ENCODE assay signal across 18 mouse cellular contexts in genomic region chr17:71215241-71215839, GRCm38 (mm10). TPM values are rescaled to one million over a fixed set of nuclear protein-coding genes. Genes with fewer than 3 reads are reported as not detected.
A peak's percentile ranks its signal among the peaks of the same experiment; 100 is the strongest.
DNase-seq lines count a peak whose midpoint lies in the region; ATAC-seq and TF ChIP-seq lines count a peak whose summit lies in the region.
"Had no signal": no experiment of that assay in that cellular context is flagged by ENCODE, and none has a peak within 500 bp of the region (broad histone marks: within the 10 kb centered on the region; RNA-seq: fewer than 3 reads in every experiment).

No protein-coding gene starts in this region.

- no peak for TF ChIP-seq POLR2A in spleen, adult 2 months (IDR thresholded peaks at IDR 0.05; ENCODE audit: low read depth, low read length)

- no peak for TF ChIP-seq CTCF in spleen, adult 2 months (IDR thresholded peaks at IDR 0.05; ENCODE audit: extremely low read depth, insufficient read depth, insufficient read length, insufficient replicate concordance)
- no peak for TF ChIP-seq CTCF in midbrain, postnatal 0 days (IDR thresholded peaks at IDR 0.05)

- no peaks in the 10 kb centered on the region for H3K27me3 ChIP-seq in spleen, adult 2 months (ENCODE audit: control insufficient read depth, insufficient read depth, low read length)
- H3K27me3 ChIP-seq in liver, embryonic 16.5 days (ENCODE audit: control insufficient read depth, insufficient read depth, low read depth, low read length), result no peaks in the 10 kb centered on the region
- H3K27me3 ChIP-seq in intestine, embryonic 15.5 days (replicated peaks), result no peaks in the 10 kb centered on the region
- H3K27me3 ChIP-seq in midbrain, postnatal 0 days (ENCODE audit: insufficient read depth, low read length), result no peaks in the 10 kb centered on the region
- H3K27me3 ChIP-seq: neural tube, embryonic 13.5 days had no signal

- H3K27ac ChIP-seq in spleen, adult 2 months (ENCODE audit: insufficient read depth, low read length), result peak overlapping the region; percentile 86
- H3K27ac ChIP-seq in liver, embryonic 16.5 days (ENCODE audit: low read length), result peak overlapping the region; percentile 48; the same call in 1 of the 2 replicates
- no peak overlapping the region for H3K27ac ChIP-seq in intestine, embryonic 15.5 days
- H3K27ac ChIP-seq in midbrain, postnatal 0 days (ENCODE audit: low read depth, low read length), result no peak overlapping the region
- H3K27ac ChIP-seq: neural tube, embryonic 13.5 days had no signal

- 15% methylated on average over 2 of the region's 2 CpGs for WGBS in spleen, adult 2 months
- WGBS in liver, embryonic 16.5 days (ENCODE audit: insufficient replicate concordance), result 26% methylated on average over 2 of the region's 2 CpGs
- WGBS in intestine, embryonic 15.5 days, result 65% methylated on average over 2 of the region's 2 CpGs
- WGBS in midbrain, postnatal 0 days, result 77% methylated on average over 2 of the region's 2 CpGs

- H3K4me2 ChIP-seq in liver, embryonic 16.5 days (ENCODE audit: low read depth, low read length), result peak overlapping the region; percentile 59
- no peak overlapping the region for H3K4me2 ChIP-seq in intestine, embryonic 15.5 days (replicated peaks)
- no peak overlapping the region for H3K4me2 ChIP-seq in midbrain, postnatal 0 days (ENCODE audit: low read depth, low read length, poor library complexity, severe bottlenecking)
- H3K4me2 ChIP-seq: neural tube, embryonic 13.5 days had no signal

- no peaks in the 10 kb centered on the region for H3K9me3 ChIP-seq in liver, embryonic 16.5 days (replicated peaks; ENCODE audit: control insufficient read depth, low read length)
- no peaks in the 10 kb centered on the region for H3K9me3 ChIP-seq in intestine, embryonic 15.5 days
- H3K9me3 ChIP-seq in midbrain, postnatal 0 days (ENCODE audit: low read length), result no peaks in the 10 kb centered on the region
- H3K9me3 ChIP-seq: neural tube, embryonic 13.5 days had no signal

- 0 out of 2 replicates have a peak, but pooled peaks have one; percentile 17 for ATAC-seq in erythroblast, adult 5-6 weeks (replicated peaks; ENCODE audit: low FRiP score, poor library complexity, severe bottlenecking)
- ATAC-seq in liver, embryonic 16.5 days (ENCODE audit: low read depth), result no peak
- no peak for ATAC-seq in intestine, embryonic 15.5 days
- ATAC-seq in midbrain, postnatal 0 days (ENCODE audit: low FRiP score), result no peak
- ATAC-seq: intestine, postnatal 0 days had no signal

- peak overlapping the region; percentile 62 for H3K4me3 ChIP-seq in spleen, adult 2 months (ENCODE audit: extremely low read depth, insufficient read depth, insufficient read length)
- H3K4me3 ChIP-seq in liver, embryonic 16.5 days (ENCODE audit: low read depth, low read length), result peak overlapping the region; percentile 43
- no peak overlapping the region for H3K4me3 ChIP-seq in intestine, embryonic 15.5 days (replicated peaks)
- H3K4me3 ChIP-seq in midbrain, postnatal 0 days (ENCODE audit: low read depth, low read length), result no peak overlapping the region
- H3K4me3 ChIP-seq: neural tube, embryonic 13.5 days had no signal

- peak overlapping the region; percentile 56 for H3K9ac ChIP-seq in liver, embryonic 16.5 days (ENCODE audit: low read depth, low read length)
- no peak overlapping the region for H3K9ac ChIP-seq in intestine, embryonic 15.5 days
- H3K9ac ChIP-seq in midbrain, postnatal 0 days (replicated peaks; ENCODE audit: low read length, poor library complexity, severe bottlenecking), result no peak overlapping the region
- H3K9ac ChIP-seq: neural tube, embryonic 13.5 days had no signal

- peak in 1 of 2 experiments; percentile 19 for DNase-seq in spleen, adult 2 months (ENCODE audit: low read depth in 1 of 2, low spot score in 2 of 2)
- no peak for DNase-seq in spleen, adult 18-20 months
- DNase-seq in cerebellum, adult 11-12 months, result no peak
- DNase-seq in adrenal gland, adult 18-20 months (ENCODE audit: low spot score in 2 of 2), result no peak
- no peak for DNase-seq in midbrain, postnatal 0 days (ENCODE audit: low spot score)
- DNase-seq: adrenal gland, adult 8-10 months; cerebellum, postnatal 14 days; heart, postnatal 36 days; kidney, postnatal 36 days; layer of hippocampus, postnatal 36 days; lung, postnatal 10 days; midbrain, embryonic 14.5 days; retina, postnatal 1 day had no signal

- H3K4me1 ChIP-seq in spleen, adult 2 months (ENCODE audit: control insufficient read depth, insufficient read depth, insufficient read length), result peaks cover 20% of the 10 kb centered on the region
- H3K4me1 ChIP-seq in liver, embryonic 16.5 days (ENCODE audit: control insufficient read depth, low read depth, low read length), result peaks cover 52% of the 10 kb centered on the region
- H3K4me1 ChIP-seq in intestine, embryonic 15.5 days (replicated peaks), result 0 out of 2 replicates have a peak, but pooled peaks cover 3% of the 10 kb centered on the region
- no peaks in the 10 kb centered on the region for H3K4me1 ChIP-seq in midbrain, postnatal 0 days (ENCODE audit: insufficient read depth, low read length)

- no peaks in the 10 kb centered on the region for H3K36me3 ChIP-seq in spleen, adult 2 months (ENCODE audit: control insufficient read depth, insufficient read depth, low read length)
- peaks cover 19% of the 10 kb centered on the region for H3K36me3 ChIP-seq in liver, embryonic 16.5 days (ENCODE audit: control insufficient read depth, insufficient read depth)
- H3K36me3 ChIP-seq in intestine, embryonic 15.5 days, result no peaks in the 10 kb centered on the region
- H3K36me3 ChIP-seq in midbrain, postnatal 0 days (ENCODE audit: insufficient read depth, low read length), result no peaks in the 10 kb centered on the region

RNA-seq across cellular contexts. Expression of gene Lpin2, which starts 33.0 kb away (rescaled TPM):
- 13.4 and 13.5 TPM in 2 replicates for polyA plus RNA-seq in spleen, adult 2 months (2012; rRNA removed)
- total RNA-seq in erythroblast, adult 5-6 weeks (2015; ENCODE audit: low replicate concordance), result 751 and 838 TPM in 2 replicates
- total RNA-seq in erythroblast, adult 5-6 weeks (2017; ENCODE audit: low replicate concordance), result 1,646 and 2,072 TPM in 2 replicates
- 46.8 and 51.5 TPM in 2 replicates for polyA plus RNA-seq in liver, embryonic 16.5 days (2015; fragmentation: Nextera tagmentation; extraction: Ambion mirVana)
- 22.5 and 25.9 TPM in 2 replicates for polyA plus RNA-seq in intestine, embryonic 15.5 days (2015; fragmentation: Nextera tagmentation; extraction: Ambion mirVana)
- 10 to 100 TPM; 34.4 to 40.1 TPM for total RNA-seq in adrenal gland, adult 18-20 months (2021)
- total RNA-seq in midbrain, postnatal 0 days (2014; rRNA removed), result 53.4 and 61.7 TPM in 2 replicates
- polyA plus RNA-seq in midbrain, postnatal 0 days (2015; fragmentation: Nextera tagmentation; extraction: Ambion mirVana), result 33.0 and 39.1 TPM in 2 replicates

Comparison
In these comparisons a context has a peak if more than half of its experiments do, and no peak if none do; other contexts are left out.
1. H3K27ac ChIP-seq: peak in spleen, adult 2 months (single experiment) and liver, embryonic 16.5 days (single experiment); none in intestine, embryonic 15.5 days (single experiment) and midbrain, postnatal 0 days (single experiment).
2. H3K4me3 ChIP-seq: peak in spleen, adult 2 months (single experiment) and liver, embryonic 16.5 days (single experiment); none in intestine, embryonic 15.5 days (single experiment) and midbrain, postnatal 0 days (single experiment).